Mouse (Mus musculus) midbrain, embryonic 11.5 days (tissue): Measurements from ENCODE around the gene Coq8a. TPM values are rescaled to one million over a fixed set of nuclear protein-coding genes. Genes with fewer than 3 reads are reported as not detected.

Experiments
- ATAC-seq: fragments of 200-750 bp; cut with Nextera tagmentation; 2 replicates; pipeline ENCODE4 v1.8.0; 2017; ENCODE audit warnings: moderate TSS enrichment, moderate library complexity; ENCODE audit not compliant: low FRiP score
- DNase-seq: peaks from one replicate; pipeline ENCODE4 v3.0.0; 2015; ENCODE audit warnings: low spot score; ENCODE audit errors: missing footprints
- H3K27ac ChIP-seq: fragments of 300-500 bp; sonication (generic); 2 replicates; pipeline ENCODE4 v1.5.1; 2014; ENCODE audit warnings: low read depth, low read length
- H3K27me3 ChIP-seq: fragments of 300-500 bp; sonication (generic); 2 replicates; pipeline ENCODE4 v1.6.1; 2014; ENCODE audit warnings: mild to moderate bottlenecking, low read length, moderate library complexity, mixed read lengths; ENCODE audit not compliant: control insufficient read depth, insufficient read depth
- H3K36me3 ChIP-seq: fragments of 300-500 bp; sonication (generic); 2 replicates; pipeline ENCODE4 v1.6.1; 2014; ENCODE audit warnings: mild to moderate bottlenecking, low read length, moderate library complexity, mixed read lengths; ENCODE audit not compliant: control insufficient read depth, insufficient read depth
- H3K4me1 ChIP-seq: fragments of 300-500 bp; sonication (generic); 2 replicates; pipeline ENCODE4 v1.6.1; 2014; ENCODE audit warnings: low read length; ENCODE audit not compliant: control insufficient read depth, insufficient read depth
- H3K4me2 ChIP-seq: fragments of 300-500 bp; sonication (generic); 2 replicates; pipeline ENCODE4 v1.6.1; 2014; ENCODE audit warnings: mild to moderate bottlenecking, moderate library complexity
- H3K4me3 ChIP-seq: fragments of 300-500 bp; sonication (generic); 2 replicates; pipeline ENCODE4 v1.5.1; 2014; ENCODE audit warnings: low read depth, low read length
- H3K9ac ChIP-seq: fragments of 300-500 bp; sonication (generic); 2 replicates; pipeline ENCODE4 v1.6.1; 2014; ENCODE audit warnings: low read length
- H3K9me3 ChIP-seq: fragments of 300-500 bp; sonication (generic); 2 replicates; pipeline ENCODE4 v1.6.1; 2016; ENCODE audit warnings: low read length; ENCODE audit not compliant: control insufficient read depth
- WGBS: fragments of 180-500 bp; shearing (Covaris S2); extraction: QIAGEN DNeasy Blood & Tissue Kit; methylation state at CpG from one replicate; pipeline ENCODE4 v1.1.7; 2014; 5-methylcytosine and 5-hydroxymethylcytosine counted together
- polyA plus RNA-seq: library from polyadenylated mRNA; unstranded; fragments of >200 nt; fragmentation: Nextera tagmentation; extraction: Ambion mirVana; gene quantifications from 2 replicates; pipeline ENCODE4 v1.2.1, GENCODE M21; 2014

Coq8a gene
- polyA plus RNA-seq, 1 experiment from 2014 or later, result 0.93 TPM

GRCm38 (mm10) chr1:180210781-180211271, 11.4 kb upstream of the Coq8a start:
- WGBS, result 83% methylated on average over 9 of the region's 9 CpGs
- ATAC-seq, result no peak
- Histone ChIP-seq H3K4me1 (no peaks in the 10 kb centered on the region), H3K9ac (no peak overlapping the region), H3K4me2 (no peak overlapping the region), H3K27ac (no peak overlapping the region), H3K36me3 (no peaks in the 10 kb centered on the region), H3K9me3 (no peaks in the 10 kb centered on the region), H3K4me3 (no peak overlapping the region), H3K27me3 (no peaks in the 10 kb centered on the region)
- no peak for DNase-seq

GRCm38 (mm10) chr1:180210031-180210432, 10.6 kb upstream of the Coq8a start:
- Histone ChIP-seq H3K27ac (no peak overlapping the region), H3K9ac (no peak overlapping the region), H3K4me2 (no peak overlapping the region), H3K4me1 (no peaks in the 10 kb centered on the region), H3K9me3 (no peaks in the 10 kb centered on the region), H3K27me3 (no peaks in the 10 kb centered on the region), H3K36me3 (no peaks in the 10 kb centered on the region), H3K4me3 (no peak overlapping the region)
- no peak for DNase-seq
- ATAC-seq, result no peak
- 77% methylated on average over 4 of the region's 4 CpGs for whole genome bisulfite sequencing

- H3K4me2 ChIP-seq, result no peak overlapping the region
- no peak overlapping the region for H3K9ac ChIP-seq
- H3K36me3 ChIP-seq, result no peaks in the 10 kb centered on the region
- no peak overlapping the region for H3K27ac ChIP-seq
- no peak for ATAC-seq
- no peaks in the 10 kb centered on the region for H3K9me3 ChIP-seq
- H3K4me1 ChIP-seq, result no peaks in the 10 kb centered on the region
- no peak for DNase-seq
- H3K27me3 ChIP-seq, result no peaks in the 10 kb centered on the region
- 82% methylated on average over 3 of the region's 3 CpGs for WGBS
- no peak overlapping the region for H3K4me3 ChIP-seq
Observed at GRCm38 (mm10) chr1:180208370-180208769, 9.0 kb upstream of the Coq8a start.

- Histone ChIP-seq H3K36me3 (no peaks in the 10 kb centered on the region), H3K9me3 (no peaks in the 10 kb centered on the region), H3K4me2 (no peak overlapping the region), H3K4me1 (peaks cover 4% of the 10 kb centered on the region; the same call in 1 of the 2 replicates), H3K27me3 (no peaks in the 10 kb centered on the region), H3K9ac (no peak overlapping the region), H3K27ac (no peak overlapping the region), H3K4me3 (no peak overlapping the region)
- no peak for ATAC-seq
- DNase-seq, result peak; percentile 64
- 74% methylated on average over 5 of the region's 5 CpGs for WGBS
Observed at GRCm38 (mm10) chr1:180200722-180201121, 1.3 kb upstream of the Coq8a start.

- WGBS, result 84% methylated on average over 4 of the region's 4 CpGs
- Histone ChIP-seq H3K4me1 (peaks cover 4% of the 10 kb centered on the region; the same call in 1 of the 2 replicates), H3K9ac (no peak overlapping the region)
Observed at GRCm38 (mm10) chr1:180199715-180200050, 281 bp upstream of the Coq8a start.

GRCm38 (mm10) chr1:180197956-180198355, 1.4 kb downstream of the Coq8a start:
- DNase-seq (peak; percentile 26), ATAC-seq (no peak)
- Histone ChIP-seq H3K9ac (no peak overlapping the region), H3K4me2 (no peak overlapping the region), H3K4me3 (no peak overlapping the region), H3K4me1 (peaks cover 4% of the 10 kb centered on the region; the same call in 1 of the 2 replicates), H3K36me3 (no peaks in the 10 kb centered on the region), H3K27me3 (no peaks in the 10 kb centered on the region), H3K27ac (no peak overlapping the region), H3K9me3 (no peaks in the 10 kb centered on the region)
- WGBS, result 85% methylated on average over 3 of the region's 3 CpGs

More at GRCm38 (mm10) chr1:180199715-180200050, 281 bp upstream of the Coq8a start:
- no peak overlapping the region for H3K27ac ChIP-seq
- ATAC-seq (no peak), DNase-seq (no peak)
- no peaks in the 10 kb centered on the region for H3K27me3 ChIP-seq
- H3K9me3 ChIP-seq, result no peaks in the 10 kb centered on the region
- no peaks in the 10 kb centered on the region for H3K36me3 ChIP-seq
- no peak overlapping the region for H3K4me2 ChIP-seq
- no peak overlapping the region for H3K4me3 ChIP-seq

GRCm38 (mm10) chr1:180196508-180196907, 2.9 kb downstream of the Coq8a start:
- H3K9me3 ChIP-seq, result no peaks in the 10 kb centered on the region
- peaks cover 4% of the 10 kb centered on the region; the same call in 1 of the 2 replicates for H3K4me1 ChIP-seq
- H3K9ac ChIP-seq, result no peak overlapping the region
- DNase-seq (peak; percentile 45), ATAC-seq (no peak)
- H3K27me3 ChIP-seq, result no peaks in the 10 kb centered on the region
- H3K4me3 ChIP-seq, result no peak overlapping the region; the same call in 1 of the 2 replicates
- no peak overlapping the region for H3K27ac ChIP-seq
- peak overlapping the region; percentile 96; the same call in 1 of the 2 replicates for H3K4me2 ChIP-seq
- H3K36me3 ChIP-seq, result no peaks in the 10 kb centered on the region
- WGBS, result 89% methylated on average over 9 of the region's 9 CpGs

- Histone ChIP-seq H3K36me3 (no peaks in the 10 kb centered on the region), H3K9ac (peak overlapping the region; percentile 44), H3K27ac (no peak overlapping the region), H3K4me3 (peak overlapping the region; percentile 58), H3K4me2 (peak overlapping the region; percentile 96), H3K4me1 (peaks cover 4% of the 10 kb centered on the region; the same call in 1 of the 2 replicates), H3K27me3 (no peaks in the 10 kb centered on the region), H3K9me3 (no peaks in the 10 kb centered on the region)
- under 1% methylated on average over 53 of the region's 57 CpGs for WGBS
- DNase-seq (peak; percentile 99), ATAC-seq (peak; percentile 100)
Observed at GRCm38 (mm10) chr1:180195703-180196381, 3.6 kb downstream of the Coq8a start.

- Histone ChIP-seq H3K4me3 (peak overlapping the region; percentile 58), H3K9me3 (no peaks in the 10 kb centered on the region), H3K27ac (no peak overlapping the region), H3K9ac (no peak overlapping the region), H3K4me2 (peak overlapping the region; percentile 96), H3K4me1 (peaks cover 4% of the 10 kb centered on the region; the same call in 1 of the 2 replicates), H3K27me3 (no peaks in the 10 kb centered on the region), H3K36me3 (no peaks in the 10 kb centered on the region)
- ATAC-seq, result peak; percentile 45
- peak; percentile 81 for DNase-seq
- WGBS, result 28% methylated on average over 9 of the region's 9 CpGs
Observed at GRCm38 (mm10) chr1:180194781-180195471, 4.5 kb downstream of the Coq8a start.
